ENCODE assay signal across 8 mouse cellular contexts in the genomic region with DNA sequence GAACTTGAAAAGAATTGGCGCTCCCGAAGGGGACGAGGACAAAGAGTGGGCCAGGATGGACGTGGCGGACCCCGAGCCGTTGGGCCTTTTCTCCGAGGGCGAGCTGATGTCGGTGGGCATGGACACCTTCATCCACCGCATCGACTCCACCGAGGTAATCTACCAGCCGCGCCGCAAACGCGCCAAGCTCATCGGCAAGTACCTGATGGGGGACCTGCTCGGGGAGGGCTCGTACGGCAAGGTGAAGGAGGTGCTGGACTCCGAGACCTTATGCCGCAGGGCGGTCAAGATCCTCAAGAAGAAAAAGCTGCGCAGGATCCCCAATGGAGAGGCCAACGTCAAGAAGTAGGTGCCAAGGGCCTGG. TPM values are rescaled to one million over a fixed set of nuclear protein-coding genes. Genes with fewer than 3 reads are reported as not detected.
DNase-seq lines count a peak whose midpoint lies in the region; ATAC-seq and TF ChIP-seq lines count a peak whose summit lies in the region.

No protein-coding gene starts in this region.

- H3K27ac ChIP-seq in hindbrain, embryonic 10.5 days = peak overlapping the region; percentile 95
- H3K27ac ChIP-seq in liver, postnatal 0 days (ENCODE audit: low read depth) = peak overlapping the region; percentile 91

- H3K27me3 ChIP-seq in hindbrain, embryonic 10.5 days (ENCODE audit: insufficient read depth, poor library complexity, severe bottlenecking) = no peaks in the 10 kb centered on the region
- H3K27me3 ChIP-seq in liver, postnatal 0 days (ENCODE audit: insufficient read depth, low read length) = no peaks in the 10 kb centered on the region

- TF ChIP-seq EP300 in liver, postnatal 0 days (IDR thresholded peaks at IDR 0.05; ENCODE audit: low read depth) = no peak

- H3K9me3 ChIP-seq in hindbrain, embryonic 10.5 days = no peaks in the 10 kb centered on the region
- no peaks in the 10 kb centered on the region for H3K9me3 ChIP-seq in liver, postnatal 0 days (ENCODE audit: low read length)

- peaks cover 13% of the 10 kb centered on the region for H3K4me1 ChIP-seq in lung, adult 2 months (ENCODE audit: control insufficient read depth, insufficient read depth, low read length)
- peaks cover 50% of the 10 kb centered on the region for H3K4me1 ChIP-seq in hindbrain, embryonic 10.5 days (replicated peaks)
- peaks cover 37% of the 10 kb centered on the region for H3K4me1 ChIP-seq in liver, postnatal 0 days (ENCODE audit: insufficient read depth)

- 1% methylated on average over 27 of the region's 27 CpGs for WGBS in lung, adult 2 months
- 1% methylated on average over 27 of the region's 27 CpGs for WGBS in hindbrain, embryonic 10.5 days
- under 1% methylated on average over 26 of the region's 27 CpGs for WGBS in liver, postnatal 0 days (ENCODE audit: insufficient replicate concordance)

- intact Hi-C loops in left cerebral cortex, postnatal 25 days (cut with DNase I) = loop anchor here (2.0 kb wide), 1 partner anchor 20 kb away; no protein-coding TSS in a partner anchor

- H3K9ac ChIP-seq in liver, postnatal 0 days (replicated peaks) = peak overlapping the region; percentile 88

- no peak for TF ChIP-seq CTCF in lung, adult 2 months (IDR thresholded peaks at IDR 0.05; ENCODE audit: insufficient read depth, low read length)
- TF ChIP-seq CTCF in liver, postnatal 0 days (IDR thresholded peaks at IDR 0.05; ENCODE audit: low read depth) = no peak

- H3K36me3 ChIP-seq in hindbrain, embryonic 10.5 days = peaks cover 45% of the 10 kb centered on the region
- H3K36me3 ChIP-seq in liver, postnatal 0 days (replicated peaks; ENCODE audit: insufficient read depth, low read length) = peaks cover 34% of the 10 kb centered on the region

- peak overlapping the region; percentile 84 for H3K4me2 ChIP-seq in liver, postnatal 0 days (ENCODE audit: low read depth, low read length)

- H3K4me3 ChIP-seq in lung, adult 2 months (replicated peaks; ENCODE audit: extremely low read depth, low read depth, low read length) = peak overlapping the region; percentile 83
- H3K4me3 ChIP-seq in hindbrain, embryonic 10.5 days = peak overlapping the region; percentile 92
- peak overlapping the region; percentile 85 for H3K4me3 ChIP-seq in liver, postnatal 0 days (ENCODE audit: low read depth, low read length)

- DNase-seq in lung, adult 2 months = peak; percentile 59
- DNase-seq in lung, postnatal 25 days (ENCODE audit: low spot score) = no peak
- peak; percentile 40 to 51 for DNase-seq in cerebellum, postnatal 10 days
- peak; percentile 45 for DNase-seq in hindbrain, embryonic 10.5 days (ENCODE audit: low spot score)
- no peak for DNase-seq in liver, postnatal 0 days
- peak; percentile 63 for DNase-seq in testis, postnatal 10 days (ENCODE audit: low spot score)
- DNase-seq in adrenal gland, adult 18-20 months (ENCODE audit: low spot score in 2 of 2) = no peak
- no peak for DNase-seq in left cerebral cortex, postnatal 25 days (ENCODE audit: low spot score in 2 of 2)

- ATAC-seq in liver, postnatal 0 days = no peak

- no peak for TF ChIP-seq POLR2A in lung, adult 2 months (IDR thresholded peaks at IDR 0.05; ENCODE audit: borderline replicate concordance, extremely low read depth, low read depth, low read length)

RNA-seq across cellular contexts. Expression of a gene that starts 0.9 kb away (rescaled TPM):
- 161 and 168 TPM in 2 replicates for polyA plus RNA-seq in lung, adult 2 months (2012; rRNA removed)
- polyA plus RNA-seq in hindbrain, embryonic 10.5 days (2016; fragmentation: Nextera tagmentation; extraction: Ambion mirVana) = 18.5 and 21.1 TPM in 2 replicates
- 9.1 and 11.2 TPM in 2 replicates for polyA plus RNA-seq in liver, postnatal 0 days (2015; fragmentation: Nextera tagmentation; extraction: Ambion mirVana)
- total RNA-seq in adrenal gland, adult 18-20 months (2021) = 100 to 1,000 TPM; 154 to 158 TPM
- total RNA-seq in left cerebral cortex, postnatal 25 days (2021) = 10 to 100 TPM; 92.1 to 95.0 TPM

RNA-seq across cellular contexts. Expression of a gene that starts 11.2 kb away (rescaled TPM):
- 83.7 and 85.8 TPM in 2 replicates for polyA plus RNA-seq in lung, adult 2 months (2012; rRNA removed)
- polyA plus RNA-seq in hindbrain, embryonic 10.5 days (2016; fragmentation: Nextera tagmentation; extraction: Ambion mirVana) = 16.8 and 17.2 TPM in 2 replicates
- 7.4 and 8.7 TPM in 2 replicates for polyA plus RNA-seq in liver, postnatal 0 days (2015; fragmentation: Nextera tagmentation; extraction: Ambion mirVana)
- total RNA-seq in adrenal gland, adult 18-20 months (2021) = 10 to 100 TPM; 31.0 to 41.4 TPM
- 10 to 100 TPM; 17.8 to 17.9 TPM for total RNA-seq in left cerebral cortex, postnatal 25 days (2021)

RNA-seq across cellular contexts. Expression of a gene that starts 21.9 kb away (rescaled TPM):
- 709 and 1,054 TPM in 2 replicates for polyA plus RNA-seq in lung, adult 2 months (2012; rRNA removed)
- 484 and 504 TPM in 2 replicates for polyA plus RNA-seq in hindbrain, embryonic 10.5 days (2016; fragmentation: Nextera tagmentation; extraction: Ambion mirVana)
- 537 and 576 TPM in 2 replicates for polyA plus RNA-seq in liver, postnatal 0 days (2015; fragmentation: Nextera tagmentation; extraction: Ambion mirVana)
- 1,000 to 10,000 TPM in 1 of 2 experiments, 100 to 1,000 TPM in 1; 593 to 1,133 TPM for total RNA-seq in adrenal gland, adult 18-20 months (2021)
- total RNA-seq in left cerebral cortex, postnatal 25 days (2021) = 100 to 1,000 TPM; 372 to 381 TPM

RNA-seq across cellular contexts. Expression of a gene that starts 24.1 kb away (rescaled TPM):
- 29.9 and 31.5 TPM in 2 replicates for polyA plus RNA-seq in lung, adult 2 months (2012; rRNA removed)
- polyA plus RNA-seq in hindbrain, embryonic 10.5 days (2016; fragmentation: Nextera tagmentation; extraction: Ambion mirVana) = 7.1 and 15.0 TPM in 2 replicates
- polyA plus RNA-seq in liver, postnatal 0 days (2015; fragmentation: Nextera tagmentation; extraction: Ambion mirVana) = 0.11 and 0.18 TPM in 2 replicates
- 100 to 1,000 TPM; 129 to 266 TPM for total RNA-seq in adrenal gland, adult 18-20 months (2021)
- total RNA-seq in left cerebral cortex, postnatal 25 days (2021) = 100 to 1,000 TPM; 487 TPM

RNA-seq across cellular contexts. Expression of a gene that starts 31.5 kb away (rescaled TPM):
- 110 and 150 TPM in 2 replicates for polyA plus RNA-seq in lung, adult 2 months (2012; rRNA removed)
- polyA plus RNA-seq in hindbrain, embryonic 10.5 days (2016; fragmentation: Nextera tagmentation; extraction: Ambion mirVana) = 22.3 and 24.6 TPM in 2 replicates
- polyA plus RNA-seq in liver, postnatal 0 days (2015; fragmentation: Nextera tagmentation; extraction: Ambion mirVana) = 3.0 and 4.3 TPM in 2 replicates
- 10 to 100 TPM; 64.8 to 82.0 TPM for total RNA-seq in adrenal gland, adult 18-20 months (2021)
- total RNA-seq in left cerebral cortex, postnatal 25 days (2021) = 10 to 100 TPM; 74.3 to 98.7 TPM

Comparison
In these comparisons a context has a peak if more than half of its experiments do, and no peak if none do; other contexts are left out.
1. DNase-seq: peak in lung, adult 2 months (single experiment), cerebellum, postnatal 10 days (2 of 2), hindbrain, embryonic 10.5 days (single experiment) and testis, postnatal 10 days (single experiment); none in lung, postnatal 25 days (single experiment), liver, postnatal 0 days (single experiment), adrenal gland, adult 18-20 months (0 of 2) and left cerebral cortex, postnatal 25 days (0 of 2).
2. Peak in every context shown above with its lines, with median percentiles within 50 percentile points of each other: H3K4me3 ChIP-seq.